Mouse (Mus musculus): ENCODE measurements around the gene Evx1.

DNA sequence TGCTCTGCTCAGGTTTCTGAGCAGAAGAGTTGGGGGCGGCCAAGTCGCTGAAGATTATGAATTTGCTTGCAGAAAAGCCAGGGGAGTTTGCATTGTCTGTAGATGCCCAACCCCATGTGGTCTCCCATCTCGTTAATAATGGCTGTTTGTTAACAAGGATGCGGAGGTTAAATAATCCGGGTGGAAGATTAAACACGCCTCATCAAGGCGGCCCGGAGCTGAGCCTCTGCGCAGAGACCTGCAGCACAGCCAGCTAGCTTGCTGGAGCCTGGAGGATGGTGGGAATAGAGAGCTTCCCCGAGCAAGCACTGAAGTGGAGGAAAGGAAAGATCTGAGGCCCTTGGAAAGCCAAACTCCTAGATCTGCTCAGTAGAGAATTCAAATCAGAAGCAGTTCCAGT lies 10.0 kb downstream of the Evx1 start:
- TF ChIP-seq POLR2A (IDR thresholded peaks at IDR 0.05; ENCODE audit: insufficient read depth, low read depth, low read length): no peak
- TF ChIP-seq CTCF (IDR thresholded peaks at IDR 0.05): no peak

Data from heart, adult 2 months (tissue).